Mouse (Mus musculus): Measurements from ENCODE around the gene Parp12.

DNA sequence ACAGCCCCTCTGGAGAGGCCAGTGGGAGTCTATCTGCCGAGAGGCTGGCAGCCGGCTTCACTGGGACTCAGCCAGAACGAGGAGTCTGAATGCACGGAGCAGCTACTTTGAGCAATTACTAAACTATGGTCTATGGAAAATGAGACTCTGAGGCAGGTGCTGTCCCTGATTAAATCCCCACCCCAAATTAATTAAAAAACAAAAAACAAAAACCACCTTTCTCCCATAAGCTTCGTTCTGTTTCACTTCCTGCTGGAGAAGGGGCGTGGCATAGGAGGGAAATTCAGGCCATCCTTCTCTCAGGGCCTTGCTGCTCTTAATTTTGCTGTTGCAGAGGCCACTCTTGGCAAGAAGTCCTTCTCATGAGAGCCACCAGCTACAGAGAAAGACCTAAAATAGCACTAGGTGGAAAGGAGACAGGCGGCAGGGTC, 62.3 kb downstream of the Parp12 start:
- TF ChIP-seq CTCF (IDR thresholded peaks at IDR 0.05; ENCODE audit: control insufficient read depth, insufficient read depth, insufficient read length) (no peak), MYOG (IDR thresholded peaks at IDR 0.05; ENCODE audit: control insufficient read depth, extremely low read depth, insufficient read length) (no peak)
